Mouse (Mus musculus): ENCODE measurements at regions not wholly inside any gene's neighbourhood (a gene's known extent, or its start where the extent isn't known, plus 50 kb on each side); places are given as distances from the start of the nearest gene placed in this dataset.
A peak's percentile ranks its signal among the peaks of the same experiment; 100 is the strongest.

GRCm38 (mm10) chr16:92958967-92959366 lies 133.0 kb upstream of the Runx1 start:
- DNase-seq, result no peak

GRCm38 (mm10) chr16:92958146-92958545 lies 132.2 kb upstream of the Runx1 start:
- no peak for DNase-seq

GRCm38 (mm10) chr16:92955508-92955907 lies 129.6 kb upstream of the Runx1 start:
- no peak for DNase-seq

- DNase-seq, result no peak
Observed at GRCm38 (mm10) chr16:92955087-92955486, 129.1 kb upstream of the Runx1 start.

GRCm38 (mm10) chr16:92953936-92954654 lies 128.1 kb upstream of the Runx1 start:
- peak; percentile 52 for DNase-seq

- DNase-seq, result no peak
Observed at GRCm38 (mm10) chr16:92952336-92953097, 126.6 kb upstream of the Runx1 start.

GRCm38 (mm10) chr16:92951516-92951915 lies 125.6 kb upstream of the Runx1 start:
- DNase-seq, result no peak

GRCm38 (mm10) chr16:92948494-92948893 lies 122.5 kb upstream of the Runx1 start:
- no peak for DNase-seq

GRCm38 (mm10) chr16:92946554-92946953 lies 120.6 kb upstream of the Runx1 start:
- DNase-seq, result no peak

- DNase-seq, result no peak
Observed at GRCm38 (mm10) chr16:92943901-92944300, 118.0 kb upstream of the Runx1 start.

GRCm38 (mm10) chr16:92939618-92940017 lies 113.7 kb upstream of the Runx1 start:
- DNase-seq, result no peak

- DNase-seq, result no peak
Observed at GRCm38 (mm10) chr16:92935848-92936535, 110.0 kb upstream of the Runx1 start.

GRCm38 (mm10) chr16:92930103-92930502 lies 104.2 kb upstream of the Runx1 start:
- no peak for DNase-seq

GRCm38 (mm10) chr16:92928201-92928600 lies 102.3 kb upstream of the Runx1 start:
- DNase-seq, result no peak

GRCm38 (mm10) chr16:92927662-92928061 lies 101.7 kb upstream of the Runx1 start:
- no peak for DNase-seq

- DNase-seq, result no peak
Observed at GRCm38 (mm10) chr16:92926853-92927252, 100.9 kb upstream of the Runx1 start.

- DNase-seq, result no peak
Observed at GRCm38 (mm10) chr16:92920947-92921346, 95.0 kb upstream of the Runx1 start.

GRCm38 (mm10) chr16:92917356-92917755 lies 91.4 kb upstream of the Runx1 start:
- DNase-seq, result no peak

- no peak for DNase-seq
Observed at GRCm38 (mm10) chr16:92915651-92916050, 89.7 kb upstream of the Runx1 start.

GRCm38 (mm10) chr16:92906873-92907272 lies 80.9 kb upstream of the Runx1 start:
- no peak for DNase-seq

GRCm38 (mm10) chr16:92905626-92906025 lies 79.7 kb upstream of the Runx1 start:
- no peak for DNase-seq

GRCm38 (mm10) chr16:92903892-92904473 lies 78.0 kb upstream of the Runx1 start:
- DNase-seq, result peak; percentile 5

- DNase-seq, result no peak
Observed at GRCm38 (mm10) chr16:92903486-92903885, 77.5 kb upstream of the Runx1 start.

Data from lung, postnatal 14 days (tissue).